Mouse (Mus musculus): ENCODE results near the gene Serping1.

DNA sequence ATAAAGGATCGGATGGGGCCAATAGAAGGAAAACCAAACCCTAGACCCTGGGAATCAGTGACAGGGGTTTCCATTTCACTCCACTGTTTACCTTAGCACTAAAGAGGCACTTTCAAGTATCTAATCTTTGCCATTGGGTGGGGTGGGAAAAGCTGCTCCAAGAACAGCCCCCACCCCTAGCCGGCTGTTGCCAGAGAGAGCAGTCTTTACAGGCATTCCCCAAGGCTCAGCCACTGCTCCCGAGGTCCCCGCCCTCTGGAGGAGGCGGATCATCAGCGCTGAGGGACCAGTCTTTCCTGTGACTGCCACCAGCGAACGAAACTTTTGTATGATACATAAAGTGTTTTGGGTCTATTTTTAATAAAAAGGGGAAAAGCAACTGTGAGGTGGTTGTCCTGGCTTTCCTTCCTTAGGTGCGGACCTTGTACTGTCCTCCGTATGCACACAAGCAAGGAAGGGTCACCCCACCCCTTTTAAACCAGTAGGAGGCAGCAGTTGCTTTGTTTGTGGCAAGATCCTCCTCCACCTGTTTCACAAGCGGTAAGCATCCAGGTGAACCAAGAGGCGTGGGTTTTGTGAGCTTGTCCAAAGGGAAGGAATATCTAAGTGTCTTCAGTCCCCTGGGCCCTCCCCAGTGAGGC, 36.9 kb downstream of the Serping1 start:
- TF ChIP-seq POLR2A (IDR thresholded peaks at IDR 0.05; ENCODE audit: low read depth, low read length) (no peak), CTCF (conservative IDR thresholded peaks at IDR 0.05; ENCODE audit: insufficient read depth, insufficient read length, low read depth, low read length) (peak; percentile 85)
